Mouse (Mus musculus): ENCODE measurements around the gene E330009J07Rik.

DNA sequence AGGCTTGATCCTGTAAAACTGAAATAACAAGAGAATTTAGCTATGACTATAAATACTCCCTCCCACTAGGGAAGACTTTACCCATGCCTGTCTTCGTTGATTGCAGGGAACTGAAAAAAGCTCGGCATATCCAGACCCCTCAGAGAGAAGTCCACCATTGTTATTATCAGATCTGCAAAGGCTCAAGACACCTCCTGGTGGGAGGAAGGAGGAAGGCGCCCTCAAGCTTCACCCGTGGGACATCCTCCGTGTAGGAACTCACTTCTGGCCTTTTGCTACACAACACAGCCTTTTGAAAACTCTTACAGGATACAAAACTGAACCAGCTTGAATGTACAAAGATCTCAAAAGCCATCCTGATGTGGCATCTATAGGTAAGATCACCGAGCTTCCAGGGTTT lies 29.8 kb upstream of the E330009J07Rik start:
- no peak for TF ChIP-seq CTCF (IDR thresholded peaks at IDR 0.05; ENCODE audit: low read depth, low read length)
- TF ChIP-seq POLR2A (IDR thresholded peaks at IDR 0.05; ENCODE audit: borderline replicate concordance, low read depth, low read length): no peak
